ENCODE assay signal across 11 mouse cellular contexts in genomic region chr8:95272871-95273270, GRCm38 (mm10). TPM values are rescaled to one million over a fixed set of nuclear protein-coding genes. Genes with fewer than 3 reads are reported as not detected.
A peak's percentile ranks its signal among the peaks of the same experiment; 100 is the strongest.
DNase-seq lines count a peak whose midpoint lies in the region.
"Had no signal": no experiment of that assay in that cellular context is flagged by ENCODE, and none has a peak within 500 bp of the region (broad histone marks: within the 10 kb centered on the region; RNA-seq: fewer than 3 reads in every experiment).

No protein-coding gene starts in this region.

- intact Hi-C loops in gastrocnemius, postnatal 14 days (cut with DNase I; ENCODE audit: low total_unique reads) = no loop called here

- DNase-seq in gastrocnemius, postnatal 14 days = peak; percentile 19
- DNase-seq in gastrocnemius, adult 8-10 months (ENCODE audit: low spot score in 2 of 2) = no peak
- DNase-seq in kidney, postnatal 4 days = peak; percentile 12 to 37
- DNase-seq in kidney, adult 9 months = no peak
- DNase-seq in R1 (ENCODE audit: low read depth, low spot score) = peak; percentile 51
- peak; percentile 73 for DNase-seq in lung, postnatal 10 days
- DNase-seq in cerebellum, adult 11 months = no peak
- DNase-seq in right cerebral cortex, postnatal 4 days = no peak
- DNase-seq: cerebellum, adult 18-20 months; thymus, postnatal 25 days had no signal

RNA-seq across cellular contexts. Expression of gene Cngb1, which starts 33.5 kb away (rescaled TPM):
- total RNA-seq in gastrocnemius, postnatal 14 days (2021) = 1 to 10 TPM in 1 of 2 experiments, under 1 TPM in 1; 0.92 to 1.3 TPM
- total RNA-seq in gastrocnemius, adult 8-10 months (2022) = under 1 TPM in 3 of 4 experiments, not detected in 1; 0.05 to 0.16 (median 0.07) TPM

RNA-seq across cellular contexts. Expression of gene Tepp, which starts 37.5 kb away (rescaled TPM):
- total RNA-seq in gastrocnemius, postnatal 14 days (2021) = not detected
- not detected for total RNA-seq in gastrocnemius, adult 8-10 months (2022)
- total RNA-seq: granulocyte monocyte progenitor cell, adult 5-6 weeks had no signal

RNA-seq across cellular contexts. Expression of gene Zfp319, which starts 58.9 kb away (rescaled TPM):
- total RNA-seq in gastrocnemius, postnatal 14 days (2021) = 1 to 10 TPM; 5.4 to 6.1 TPM
- 1 to 10 TPM; 2.8 to 3.8 (median 2.9) TPM for total RNA-seq in gastrocnemius, adult 8-10 months (2022)

RNA-seq across cellular contexts. Expression of gene Usb1, which starts 59.2 kb away (rescaled TPM):
- total RNA-seq in gastrocnemius, postnatal 14 days (2021) = 1 to 10 TPM; 6.6 to 7.2 TPM
- total RNA-seq in gastrocnemius, adult 8-10 months (2022) = 1 to 10 TPM; 4.0 to 7.4 (median 6.1) TPM

Comparison
In these comparisons a context has a peak if more than half of its experiments do, and no peak if none do; other contexts are left out.
1. DNase-seq: peak in gastrocnemius, postnatal 14 days (single experiment), kidney, postnatal 4 days (2 of 2), R1 (single experiment) and lung, postnatal 10 days (single experiment); none in gastrocnemius, adult 8-10 months (0 of 2), kidney, adult 9 months (single experiment), cerebellum, adult 11 months (single experiment) and right cerebral cortex, postnatal 4 days (single experiment).